Mouse (Mus musculus) kidney, embryonic 16.5 days (tissue): ENCODE measurements around the gene Mfsd12. TPM values are rescaled to one million over a fixed set of nuclear protein-coding genes. Genes with fewer than 3 reads are reported as not detected.
A peak's percentile ranks its signal among the peaks of the same experiment; 100 is the strongest.

ENCODE experiments used
- ATAC-seq: fragments of 200-750 bp; cut with Nextera tagmentation; 2 replicates; pipeline ENCODE4 v1.8.0; 2017; ENCODE audit warnings: moderate TSS enrichment; ENCODE audit not compliant: low FRiP score, low TSS enrichment
- H3K27ac ChIP-seq: fragments of 300-500 bp; sonication (generic); 2 replicates; pipeline ENCODE4 v1.5.1; 2014; ENCODE audit warnings: low read length
- H3K27me3 ChIP-seq: fragments of 300-500 bp; sonication (generic); 2 replicates; pipeline ENCODE4 v1.6.1; 2014; ENCODE audit warnings: low read length, control low read depth, mixed read lengths; ENCODE audit not compliant: insufficient read depth
- H3K36me3 ChIP-seq: fragments of 300-500 bp; sonication (generic); 2 replicates; pipeline ENCODE4 v1.6.1; 2014; ENCODE audit warnings: low read length, control low read depth, mixed read lengths; ENCODE audit not compliant: insufficient read depth
- H3K4me1 ChIP-seq: fragments of 300-500 bp; sonication (generic); 2 replicates; pipeline ENCODE4 v1.6.1; 2014; ENCODE audit warnings: low read length, control low read depth, mixed read lengths; ENCODE audit not compliant: insufficient read depth
- H3K4me2 ChIP-seq: fragments of 300-500 bp; sonication (generic); replicated peaks from 2 replicates; pipeline ENCODE4 v1.6.1; 2014; ENCODE audit warnings: low read depth, low read length
- H3K4me3 ChIP-seq: fragments of 300-500 bp; sonication (generic); 2 replicates; pipeline ENCODE4 v1.5.1; 2014; ENCODE audit warnings: mild to moderate bottlenecking, low read length
- H3K9ac ChIP-seq: fragments of 300-500 bp; sonication (generic); replicated peaks from 2 replicates; pipeline ENCODE4 v1.6.1; 2014; ENCODE audit warnings: low read length
- H3K9me3 ChIP-seq: fragments of 300-500 bp; sonication (generic); 2 replicates; pipeline ENCODE4 v1.6.1; 2016; ENCODE audit warnings: low read length, control low read depth
- WGBS: fragments of 180-500 bp; shearing (Covaris S2); extraction: QIAGEN DNeasy Blood & Tissue Kit; methylation state at CpG from one replicate; pipeline ENCODE4 v1.1.7; 2014; 5-methylcytosine and 5-hydroxymethylcytosine counted together
- microRNA-seq: library from miRNA; unstranded; fragments of <30 nt; microRNA quantifications from one replicate; pipeline ENCODE4, GENCODE M21; 2016
- polyA plus RNA-seq: library from polyadenylated mRNA; unstranded; fragments of >200 nt; fragmentation: Nextera tagmentation; extraction: Ambion mirVana; gene quantifications from 2 replicates; pipeline ENCODE4 v1.2.1, GENCODE M21; 2015

Mfsd12 gene
- polyA plus RNA-seq, 1 experiment from 2014 or later, result 12.5 TPM

DNA sequence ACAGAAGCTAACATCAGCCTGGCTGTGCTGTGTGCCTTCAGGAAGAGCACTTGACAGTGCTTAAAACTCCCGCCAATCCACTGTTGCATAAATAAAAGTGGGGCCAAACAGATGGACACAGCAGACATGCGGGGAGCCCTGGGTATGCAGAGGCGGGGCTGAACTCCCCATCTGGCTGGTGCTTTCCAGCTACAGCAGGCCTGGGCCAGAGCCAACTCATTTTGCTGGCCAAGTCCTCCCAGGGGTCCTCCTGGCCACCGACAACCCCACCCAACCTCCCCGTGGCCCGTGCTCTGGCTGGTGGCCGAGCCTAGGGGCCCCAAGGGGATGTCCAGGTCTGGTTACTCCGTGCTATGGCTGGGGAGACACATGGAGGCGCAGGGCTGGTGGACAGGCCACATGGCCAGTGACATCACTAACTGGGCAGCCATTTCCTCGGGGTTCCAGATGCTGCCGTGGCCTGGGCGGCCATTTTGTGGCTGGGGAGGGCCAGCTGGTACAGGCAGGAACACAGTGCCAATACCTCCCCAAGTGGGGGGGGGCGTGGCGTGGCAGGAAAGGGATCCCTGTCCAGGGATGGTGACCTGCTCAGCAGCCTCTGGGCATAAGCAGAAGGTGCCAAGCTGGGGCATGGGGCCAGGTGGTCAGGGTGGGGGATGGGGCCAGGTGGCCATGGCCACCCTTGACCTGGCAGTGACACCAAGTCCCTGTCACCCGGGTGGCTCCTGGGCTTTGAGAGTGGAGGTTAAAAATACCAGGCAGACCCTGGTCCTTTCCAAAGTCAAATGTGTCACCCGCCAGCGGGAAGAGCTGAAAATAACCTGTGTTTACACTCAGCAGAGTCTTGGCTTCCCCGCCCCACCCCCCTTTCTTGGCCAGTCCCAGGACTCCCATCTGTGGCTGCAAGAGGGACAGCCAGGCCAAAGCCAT, 54.4 kb downstream of the Mfsd12 start:
- H3K9ac ChIP-seq, result peak overlapping the region; percentile 33; the same call in 1 of the 2 replicates
- H3K4me2 ChIP-seq, result no peak overlapping the region; the same call in 1 of the 2 replicates
- H3K4me3 ChIP-seq, result no peak overlapping the region
- peaks cover 16% of the 10 kb centered on the region; the same call in 1 of the 2 replicates for H3K36me3 ChIP-seq
- WGBS, result 55% methylated on average over 18 of the region's 18 CpGs
- no peaks in the 10 kb centered on the region for H3K27me3 ChIP-seq
- ATAC-seq, result no peak
- H3K9me3 ChIP-seq, result no peaks in the 10 kb centered on the region
- H3K4me1 ChIP-seq, result peaks cover 98% of the 10 kb centered on the region
- H3K27ac ChIP-seq, result peak overlapping the region; percentile 85

- peak overlapping the region; percentile 24 for H3K9ac ChIP-seq
- no peaks in the 10 kb centered on the region for H3K9me3 ChIP-seq
- no peak overlapping the region for H3K4me3 ChIP-seq
- peaks cover 10% of the 10 kb centered on the region; the same call in 1 of the 2 replicates for H3K36me3 ChIP-seq
- H3K4me1 ChIP-seq, result peaks cover 98% of the 10 kb centered on the region
- no peaks in the 10 kb centered on the region for H3K27me3 ChIP-seq
- ATAC-seq, result no peak
- H3K4me2 ChIP-seq, result no peak overlapping the region
- peak overlapping the region; percentile 85 for H3K27ac ChIP-seq
- 79% methylated on average over 16 of the region's 16 CpGs for WGBS
These were observed 55.5 kb downstream of the Mfsd12 start for GRCm38 (mm10) chr10:81412586-81413309.

GRCm38 (mm10) chr10:81413310-81414261, 56.3 kb downstream of the Mfsd12 start:
- Histone ChIP-seq H3K4me1 (peaks cover 98% of the 10 kb centered on the region), H3K4me2 (peak overlapping the region; percentile 39), H3K27ac (peak overlapping the region; percentile 52; the same call in 1 of the 2 replicates), H3K27me3 (no peaks in the 10 kb centered on the region), H3K36me3 (peaks cover 7% of the 10 kb centered on the region; the same call in 1 of the 2 replicates), H3K9me3 (no peaks in the 10 kb centered on the region), H3K9ac (peak overlapping the region; percentile 46), H3K4me3 (peak overlapping the region; percentile 7; the same call in 1 of the 2 replicates)
- 30% methylated on average over 26 of the region's 26 CpGs for WGBS
- peak; percentile 21; the same call in 1 of the 2 replicates for ATAC-seq

GRCm38 (mm10) chr10:81414682-81415081, 57.4 kb downstream of the Mfsd12 start:
- peaks cover 12% of the 10 kb centered on the region; the same call in 1 of the 2 replicates for H3K36me3 ChIP-seq
- no peaks in the 10 kb centered on the region for H3K27me3 ChIP-seq
- no peak overlapping the region for H3K4me2 ChIP-seq
- no peak overlapping the region for H3K4me3 ChIP-seq
- peak overlapping the region; percentile 33; the same call in 1 of the 2 replicates for H3K27ac ChIP-seq
- H3K9ac ChIP-seq, result no peak overlapping the region
- no peak for ATAC-seq
- no peaks in the 10 kb centered on the region for H3K9me3 ChIP-seq
- peaks cover 93% of the 10 kb centered on the region for H3K4me1 ChIP-seq

DNA sequence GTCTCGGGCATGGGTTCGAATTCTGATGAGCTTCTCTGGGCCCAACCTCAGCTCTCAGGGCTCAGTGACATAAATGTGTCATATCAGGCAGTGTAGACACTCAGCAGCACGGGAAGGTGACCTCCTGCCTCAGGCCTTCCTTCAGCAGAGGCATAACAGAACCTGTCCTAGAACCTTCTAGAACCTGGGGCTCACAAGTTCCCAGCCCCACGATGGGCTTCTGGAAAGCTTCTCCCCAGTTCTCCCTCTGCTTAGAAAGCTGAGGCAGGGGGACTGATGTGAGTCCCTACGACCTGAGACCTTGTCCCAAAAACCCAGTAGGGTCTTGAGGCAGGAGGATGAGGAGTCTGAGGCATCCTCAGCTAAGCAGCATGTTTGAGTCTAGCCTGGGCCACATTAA, 57.9 kb downstream of the Mfsd12 start:
- Histone ChIP-seq H3K27me3 (no peaks in the 10 kb centered on the region), H3K9me3 (no peaks in the 10 kb centered on the region), H3K4me1 (peaks cover 88% of the 10 kb centered on the region), H3K4me3 (no peak overlapping the region), H3K9ac (no peak overlapping the region), H3K4me2 (no peak overlapping the region), H3K36me3 (peaks cover 16% of the 10 kb centered on the region; the same call in 1 of the 2 replicates), H3K27ac (no peak overlapping the region; the same call in 1 of the 2 replicates)
- ATAC-seq, result no peak
- 81% methylated on average over 5 of the region's 5 CpGs for WGBS

Small RNA genes lying within 50 kb of the gene (microRNA-seq; reads per million reads assigned to microRNA genes)
- gene Mir6913, result not detected

Other genes with a start within 250 kb of the Mfsd12 start
- 24.4 and 25.2 TPM in 2 replicates for gene Zbtb7a, start 222.3 kb upstream of the Mfsd12 start, polyA plus RNA-seq
- gene Pias4, start 189.6 kb upstream of the Mfsd12 start, polyA plus RNA-seq, result 51.0 and 56.2 TPM in 2 replicates
- gene Eef2, start 180.9 kb upstream of the Mfsd12 start, polyA plus RNA-seq, result 663 and 672 TPM in 2 replicates
- gene Dapk3, start 174.5 kb upstream of the Mfsd12 start, polyA plus RNA-seq, result 38.4 and 39.3 TPM in 2 replicates
- not detected in 2 replicates for gene 4930442H23Rik, start 173.6 kb upstream of the Mfsd12 start, polyA plus RNA-seq
- gene Nmrk2, start 155.4 kb upstream of the Mfsd12 start, polyA plus RNA-seq, result not detected in 2 replicates
- 0.14 and 0.33 TPM in 2 replicates for gene Atcay, start 126.7 kb upstream of the Mfsd12 start, polyA plus RNA-seq
- 7.1 and 7.8 TPM in 2 replicates for gene Zfr2, start 124.3 kb upstream of the Mfsd12 start, polyA plus RNA-seq
- 8.2 and 8.9 TPM in 2 replicates for gene Matk, start 104.6 kb upstream of the Mfsd12 start, polyA plus RNA-seq
- 218 and 238 TPM in 2 replicates for gene Mrpl54, start 90.6 kb upstream of the Mfsd12 start, polyA plus RNA-seq
- gene Apba3, start 90.5 kb upstream of the Mfsd12 start, polyA plus RNA-seq, result 88.6 and 88.7 TPM in 2 replicates
- 21.9 and 22.6 TPM in 2 replicates for gene Tjp3, start 65.9 kb upstream of the Mfsd12 start, polyA plus RNA-seq
- 62.9 and 63.9 TPM in 2 replicates for gene Pip5k1c, start 64.5 kb upstream of the Mfsd12 start, polyA plus RNA-seq
- gene Cactin, start 36.4 kb upstream of the Mfsd12 start, polyA plus RNA-seq, result 42.3 and 43.2 TPM in 2 replicates
- gene Tbxa2r, start 28.8 kb upstream of the Mfsd12 start, polyA plus RNA-seq, result 19.7 and 20.2 TPM in 2 replicates
- gene Gipc3, start 14.2 kb upstream of the Mfsd12 start, polyA plus RNA-seq, result 0.09 TPM in 2 replicates
- 90.6 and 94.5 TPM in 2 replicates for gene Hmg20b, start 7.0 kb upstream of the Mfsd12 start, polyA plus RNA-seq
- gene 4930404N11Rik, start 8.3 kb downstream of the Mfsd12 start, polyA plus RNA-seq, result 0.98 and 1.2 TPM in 2 replicates
- 111 and 115 TPM in 2 replicates for gene Fzr1, start 21.0 kb downstream of the Mfsd12 start, polyA plus RNA-seq
- 87.6 and 104 TPM in 2 replicates for gene Dohh, start 26.9 kb downstream of the Mfsd12 start, polyA plus RNA-seq
- 5.0 and 5.2 TPM in 2 replicates for gene Gm48551, start 27.0 kb downstream of the Mfsd12 start, polyA plus RNA-seq
- gene Gm48552, start 31.5 kb downstream of the Mfsd12 start, polyA plus RNA-seq, result 1.4 and 1.6 TPM in 2 replicates
- gene Smim24, start 35.6 kb downstream of the Mfsd12 start, polyA plus RNA-seq, result 42.7 and 44.1 TPM in 2 replicates
- 87.8 and 92.0 TPM in 2 replicates for gene Nfic, start 98.1 kb downstream of the Mfsd12 start, polyA plus RNA-seq
- 0.29 and 0.67 TPM in 2 replicates for gene Celf5, start 125.2 kb downstream of the Mfsd12 start, polyA plus RNA-seq
- 107 and 112 TPM in 2 replicates for gene Ncln, start 138.9 kb downstream of the Mfsd12 start, polyA plus RNA-seq
- 1.5 and 1.7 TPM in 2 replicates for gene S1pr4, start 142.6 kb downstream of the Mfsd12 start, polyA plus RNA-seq
- gene Gna15, start 166.7 kb downstream of the Mfsd12 start, polyA plus RNA-seq, result 0.70 and 0.98 TPM in 2 replicates
- gene Gna11, start 187.7 kb downstream of the Mfsd12 start, polyA plus RNA-seq, result 92.3 and 92.7 TPM in 2 replicates
- 322 and 487 TPM in 2 replicates for gene Aes, start 202.0 kb downstream of the Mfsd12 start, polyA plus RNA-seq
- gene Tle2, start 217.1 kb downstream of the Mfsd12 start, polyA plus RNA-seq, result 41.0 and 52.0 TPM in 2 replicates
- gene Tle6, start 243.6 kb downstream of the Mfsd12 start, polyA plus RNA-seq, result 18.5 and 22.8 TPM in 2 replicates
- 0.66 and 0.82 TPM in 2 replicates for gene BC025920, start 248.8 kb downstream of the Mfsd12 start, polyA plus RNA-seq